Mouse (Mus musculus): ENCODE measurements around the gene Gfod1.

The Gfod1 gene

GRCm38 (mm10) chr13:43304018-43304431 lies at the start of gene Gfod1:
Gene Gfod1 (minus strand): TSS chr13:43304172.
- CTCF ChIA-PET = no interaction called here

GRCm38 (mm10) chr13:43353356-43353755 lies 49.4 kb upstream of the Gfod1 start:
- CTCF ChIA-PET = no interaction called here

GRCm38 (mm10) chr13:43350489-43351169 lies 46.7 kb upstream of the Gfod1 start:
- CTCF ChIA-PET = no interaction called here

- CTCF ChIA-PET = no interaction called here
These were observed 45.4 kb upstream of the Gfod1 start for GRCm38 (mm10) chr13:43349376-43349775.

- CTCF ChIA-PET = no interaction called here
These were observed 42.9 kb upstream of the Gfod1 start for GRCm38 (mm10) chr13:43346825-43347224.

- CTCF ChIA-PET = no interaction called here
These were observed 34.7 kb upstream of the Gfod1 start for GRCm38 (mm10) chr13:43338632-43339031.

- CTCF ChIA-PET = no interaction called here
These were observed 34.0 kb upstream of the Gfod1 start for GRCm38 (mm10) chr13:43338001-43338400.

- CTCF ChIA-PET = interaction anchor here (0.6 kb wide), 1 partner anchor 38 kb away, joined by 5 read pairs; no protein-coding TSS in a partner anchor
These were observed 32.7 kb upstream of the Gfod1 start for GRCm38 (mm10) chr13:43336425-43337221.

- CTCF ChIA-PET = interaction anchor here (0.7 kb wide), 1 partner anchor 184 kb away, joined by 3 read pairs; no protein-coding TSS in a partner anchor
These were observed 28.6 kb upstream of the Gfod1 start for GRCm38 (mm10) chr13:43332591-43332990.

- CTCF ChIA-PET = interaction anchor here (0.7 kb wide), 2 partner anchors 24 to 184 kb away, joined by 3 read pairs; no protein-coding TSS in a partner anchor
These were observed 27.9 kb upstream of the Gfod1 start for GRCm38 (mm10) chr13:43331721-43332444.

GRCm38 (mm10) chr13:43325427-43325826 lies 21.5 kb upstream of the Gfod1 start:
- CTCF ChIA-PET = no interaction called here

- CTCF ChIA-PET = interaction anchor here (0.6 to 1.5 kb wide), 2 partner anchors 23 to 97 kb away, joined by 3 read pairs; no protein-coding TSS in a partner anchor
These were observed 17.5 kb upstream of the Gfod1 start for GRCm38 (mm10) chr13:43321492-43321891.

- CTCF ChIA-PET = no interaction called here
These were observed 15.4 kb upstream of the Gfod1 start for GRCm38 (mm10) chr13:43319396-43319795.

GRCm38 (mm10) chr13:43317411-43317810 lies 13.4 kb upstream of the Gfod1 start:
- CTCF ChIA-PET = no interaction called here

- CTCF ChIA-PET = interaction anchor here (0.7 to 1.0 kb wide), 2 partner anchors 101 to 115 kb away, joined by 3 to 4 read pairs; no protein-coding TSS in a partner anchor
These were observed 1.4 kb upstream of the Gfod1 start for GRCm38 (mm10) chr13:43305181-43305924.

GRCm38 (mm10) chr13:43304700-43305099 lies 728 bp upstream of the Gfod1 start:
- CTCF ChIA-PET = interaction anchor here (0.7 to 1.0 kb wide), 2 partner anchors 101 to 114 kb away, joined by 3 to 4 read pairs; no protein-coding TSS in a partner anchor

- CTCF ChIA-PET = no interaction called here
These were observed 609 bp downstream of the Gfod1 start for GRCm38 (mm10) chr13:43303161-43303965.

GRCm38 (mm10) chr13:43302651-43303160 lies 1.3 kb downstream of the Gfod1 start:
- CTCF ChIA-PET = no interaction called here

GRCm38 (mm10) chr13:43302239-43302638 lies 1.7 kb downstream of the Gfod1 start:
- CTCF ChIA-PET = no interaction called here

GRCm38 (mm10) chr13:43300906-43301305 lies 3.1 kb downstream of the Gfod1 start:
- CTCF ChIA-PET = interaction anchor here (0.6 kb wide), 1 partner anchor 69 kb away, joined by 5 read pairs; no protein-coding TSS in a partner anchor

Data from spleen, embryonic (tissue).